Mouse (Mus musculus) spleen, embryonic (tissue): Measurements from ENCODE around the gene Scgb1c1.

Experiments used
- CTCF ChIA-PET: fragments of 350-600 bp; sonication (Branson Sonifier 250); formaldehyde crosslinking; loops from one replicate; lab custom pipeline; 2022; lab: Charles Lee

Gene Scgb1c1

GRCm38 (mm10) chr7:140844905-140845665 is at the start of gene Scgb1c1:
TSS of gene Scgb1c1 (plus strand) at chr7:140845547.
- CTCF ChIA-PET, result interaction anchor here (0.6 to 1.4 kb wide), 4 partner anchors 14 to 61 kb away, joined by 3 to 10 read pairs (median 6); no protein-coding TSS in a partner anchor

GRCm38 (mm10) chr7:140797619-140798018 is 47.7 kb upstream of the Scgb1c1 start:
- CTCF ChIA-PET, result no interaction called here

GRCm38 (mm10) chr7:140798212-140798611 is 47.1 kb upstream of the Scgb1c1 start:
- CTCF ChIA-PET, result no interaction called here

- CTCF ChIA-PET, result no interaction called here
Observed at GRCm38 (mm10) chr7:140802629-140803028, 42.7 kb upstream of the Scgb1c1 start.

GRCm38 (mm10) chr7:140805704-140806103 is 39.6 kb upstream of the Scgb1c1 start:
- CTCF ChIA-PET, result no interaction called here

- CTCF ChIA-PET, result no interaction called here
Observed at GRCm38 (mm10) chr7:140810496-140810895, 34.9 kb upstream of the Scgb1c1 start.

GRCm38 (mm10) chr7:140811714-140812113 is 33.6 kb upstream of the Scgb1c1 start:
- CTCF ChIA-PET, result no interaction called here

- CTCF ChIA-PET, result no interaction called here
Observed at GRCm38 (mm10) chr7:140812850-140813249, 32.5 kb upstream of the Scgb1c1 start.

GRCm38 (mm10) chr7:140820173-140820572 is 25.2 kb upstream of the Scgb1c1 start:
- CTCF ChIA-PET, result no interaction called here

- CTCF ChIA-PET, result interaction anchor here (0.6 kb wide), 1 partner anchor 813 kb away, joined by 5 read pairs; no protein-coding TSS in a partner anchor
Observed at GRCm38 (mm10) chr7:140821305-140821652, 24.1 kb upstream of the Scgb1c1 start.

GRCm38 (mm10) chr7:140821653-140822329 is 23.6 kb upstream of the Scgb1c1 start, which contains the start of gene Zfp941:
TSS of gene Zfp941 (minus strand) at chr7:140822178.
- CTCF ChIA-PET, result interaction anchor here (0.6 kb wide), 2 partner anchors 20 to 814 kb away, joined by 4 to 5 read pairs; no protein-coding TSS in a partner anchor

- CTCF ChIA-PET, result no interaction called here
Observed at GRCm38 (mm10) chr7:140822731-140823130, 22.6 kb upstream of the Scgb1c1 start.

GRCm38 (mm10) chr7:140828171-140828881 is 17.0 kb upstream of the Scgb1c1 start:
- CTCF ChIA-PET, result no interaction called here

- CTCF ChIA-PET, result no interaction called here
Observed at GRCm38 (mm10) chr7:140831447-140831846, 13.9 kb upstream of the Scgb1c1 start.

GRCm38 (mm10) chr7:140833341-140833740 is 12.0 kb upstream of the Scgb1c1 start:
- CTCF ChIA-PET, result no interaction called here

GRCm38 (mm10) chr7:140834968-140835757 is 10.2 kb upstream of the Scgb1c1 start, which contains the start of gene Urah:
TSS of gene Urah (plus strand) at chr7:140835018.
- CTCF ChIA-PET, result no interaction called here

GRCm38 (mm10) chr7:140835758-140836087 is 9.6 kb upstream of the Scgb1c1 start:
- CTCF ChIA-PET, result no interaction called here

GRCm38 (mm10) chr7:140836243-140837115 is 8.9 kb upstream of the Scgb1c1 start:
- CTCF ChIA-PET, result interaction anchor here (0.5 kb wide), 1 partner anchor 651 kb away, joined by 4 read pairs; no protein-coding TSS in a partner anchor

- CTCF ChIA-PET, result no interaction called here
Observed at GRCm38 (mm10) chr7:140839556-140839955, 5.8 kb upstream of the Scgb1c1 start.
